Mouse (Mus musculus) lung, adult 18-20 months (tissue): ENCODE measurements at regions not wholly inside any gene's neighbourhood (a gene's known extent, or its start where the extent isn't known, plus 50 kb on each side); places are given as distances from the start of the nearest gene placed in this dataset.
"Not testable (repeated sequence)": the region's sequence is repeated elsewhere in the genome, so short reads cannot be mapped to it uniquely, and the experiment has no call there.

Source experiments
- DNase-seq, 2 experiments: peaks; one replicate each; pipeline ENCODE4 v3.0.0; 2022; ENCODE audit warnings: mixed read lengths in 2 of 2

- DNase-seq, result no peak
Observed at GRCm38 (mm10) chr3:8161997-8162756, 1447.7 kb downstream of the Zfp704 start.

- no peak for DNase-seq
Observed at GRCm38 (mm10) chr3:8143016-8143415, 1466.9 kb downstream of the Zfp704 start.

- DNase-seq, result no peak
Observed at GRCm38 (mm10) chr3:8142190-8142589, 1467.7 kb downstream of the Zfp704 start.

- no peak for DNase-seq
Observed at GRCm38 (mm10) chr3:8141664-8142084, 1468.2 kb downstream of the Zfp704 start.

- not testable (repeated sequence) for DNase-seq
Observed at GRCm38 (mm10) chr3:8123641-8124040, 1486.2 kb downstream of the Zfp704 start.

- DNase-seq, result no peak
Observed at GRCm38 (mm10) chr3:8123141-8123540, 1486.7 kb downstream of the Zfp704 start.

- DNase-seq, result no peak
Observed at GRCm38 (mm10) chr3:8098291-8098690, 1478.0 kb upstream of the 1700008P02Rik start.

- no peak for DNase-seq
Observed at GRCm38 (mm10) chr3:8084749-8085148, 1464.5 kb upstream of the 1700008P02Rik start.

GRCm38 (mm10) chr3:8053711-8054110 is 1433.5 kb upstream of the 1700008P02Rik start:
- DNase-seq, result no peak

GRCm38 (mm10) chr3:8051167-8051566 is 1430.9 kb upstream of the 1700008P02Rik start:
- DNase-seq, result no peak

- no peak for DNase-seq
Observed at GRCm38 (mm10) chr3:8049706-8050105, 1429.5 kb upstream of the 1700008P02Rik start.

- no peak for DNase-seq
Observed at GRCm38 (mm10) chr3:8046348-8046747, 1426.1 kb upstream of the 1700008P02Rik start.

GRCm38 (mm10) chr3:8036697-8037096 is 1416.5 kb upstream of the 1700008P02Rik start:
- DNase-seq, result no peak

GRCm38 (mm10) chr3:8035091-8035729 is 1415.0 kb upstream of the 1700008P02Rik start:
- DNase-seq, result no peak

- DNase-seq, result no peak
Observed at GRCm38 (mm10) chr3:8026325-8027017, 1406.2 kb upstream of the 1700008P02Rik start.

- DNase-seq, result no peak
Observed at GRCm38 (mm10) chr3:8022654-8023053, 1402.4 kb upstream of the 1700008P02Rik start.

GRCm38 (mm10) chr3:8017489-8017888 is 1397.2 kb upstream of the 1700008P02Rik start:
- DNase-seq, result no peak

GRCm38 (mm10) chr3:8016945-8017344 is 1396.7 kb upstream of the 1700008P02Rik start:
- no peak for DNase-seq

GRCm38 (mm10) chr3:8009966-8010365 is 1389.7 kb upstream of the 1700008P02Rik start:
- DNase-seq, result no peak

GRCm38 (mm10) chr3:8006708-8007395 is 1386.6 kb upstream of the 1700008P02Rik start:
- no peak for DNase-seq

- DNase-seq, result no peak
Observed at GRCm38 (mm10) chr3:8006273-8006672, 1386.0 kb upstream of the 1700008P02Rik start.

- DNase-seq, result not testable (repeated sequence)
Observed at GRCm38 (mm10) chr3:8005684-8006083, 1385.4 kb upstream of the 1700008P02Rik start.

- no peak for DNase-seq
Observed at GRCm38 (mm10) chr3:8004271-8004670, 1384.0 kb upstream of the 1700008P02Rik start.
